Mouse (Mus musculus) lung, postnatal 0 days (tissue): Measurements from ENCODE around the gene Ints6l.

Source experiments
- CTCF ChIP-seq: IDR thresholded peaks from 2 replicates; pipeline ENCODE4 v1.5.1; 2016; ENCODE audit warnings: antibody characterized with exemption, mild to moderate bottlenecking
- EP300 ChIP-seq: IDR thresholded peaks from 2 replicates; pipeline ENCODE4 v1.6.1; 2016; ENCODE audit warnings: antibody characterized with exemption, mild to moderate bottlenecking, control low read depth

DNA sequence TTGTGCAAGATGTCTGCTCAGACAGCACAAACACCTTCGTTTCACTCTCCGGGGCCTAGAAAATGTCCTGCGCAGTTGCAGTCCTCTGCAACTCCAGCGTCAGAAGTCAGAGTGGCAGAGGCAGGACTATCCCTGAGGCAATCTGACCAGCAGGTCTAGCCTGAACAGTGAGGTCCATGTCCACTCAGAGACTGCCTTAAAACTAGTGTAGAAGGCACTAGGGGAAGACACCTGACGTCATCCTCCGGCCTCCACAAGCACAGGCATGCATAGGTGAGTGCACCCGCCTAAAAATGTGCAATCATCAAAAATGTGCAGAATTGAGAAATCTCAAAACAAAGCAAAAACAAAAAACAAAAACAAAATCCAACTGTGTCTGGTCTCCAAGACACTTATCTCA, 94.8 kb downstream of the Ints6l start, which contains the start of gene Gm648:
- TF ChIP-seq CTCF (no peak), EP300 (no peak)
